Mouse (Mus musculus) frontal cortex, postnatal 36 days (tissue): ENCODE measurements around the gene Tbc1d5.

Experiments used
- DNase-seq, 2 experiments: peaks; one replicate each; pipeline ENCODE4 v3.0.0; 2022; ENCODE audit warnings: low spot score in 2 of 2

Gene Tbc1d5

GRCm38 (mm10) chr17:50879910-50880309 is 299.2 kb downstream of the Tbc1d5 start:
- no peak for DNase-seq

- DNase-seq = no peak
These were observed 302.7 kb downstream of the Tbc1d5 start for GRCm38 (mm10) chr17:50876451-50876850.

- no peak for DNase-seq
These were observed 305.1 kb downstream of the Tbc1d5 start for GRCm38 (mm10) chr17:50874067-50874466.

- no peak for DNase-seq
These were observed 306.6 kb downstream of the Tbc1d5 start for GRCm38 (mm10) chr17:50872600-50872999.

- no peak for DNase-seq
These were observed 311.9 kb downstream of the Tbc1d5 start for GRCm38 (mm10) chr17:50867297-50867696.

- DNase-seq = no peak
These were observed 314.4 kb downstream of the Tbc1d5 start for GRCm38 (mm10) chr17:50864781-50865180.

GRCm38 (mm10) chr17:50853220-50853619 is 325.9 kb downstream of the Tbc1d5 start:
- no peak for DNase-seq

- DNase-seq = peak in 1 of 2 experiments; percentile 8
These were observed 327.8 kb downstream of the Tbc1d5 start for GRCm38 (mm10) chr17:50851382-50851781.

GRCm38 (mm10) chr17:50814089-50814488 is 365.1 kb downstream of the Tbc1d5 start:
- DNase-seq = peak in 1 of 2 experiments; percentile 36

- DNase-seq = no peak
These were observed 365.6 kb downstream of the Tbc1d5 start for GRCm38 (mm10) chr17:50813580-50813979.

GRCm38 (mm10) chr17:50805631-50806030 is 373.5 kb downstream of the Tbc1d5 start:
- no peak for DNase-seq

GRCm38 (mm10) chr17:50803234-50803633 is 375.9 kb downstream of the Tbc1d5 start:
- DNase-seq = peak; percentile 12

- no peak for DNase-seq
These were observed 376.8 kb downstream of the Tbc1d5 start for GRCm38 (mm10) chr17:50802380-50802779.

GRCm38 (mm10) chr17:50795445-50796095 is 383.6 kb downstream of the Tbc1d5 start:
- peak; percentile 12 to 60 for DNase-seq

GRCm38 (mm10) chr17:50791671-50792070 is 387.5 kb downstream of the Tbc1d5 start:
- DNase-seq = no peak

- DNase-seq = no peak
These were observed 390.3 kb downstream of the Tbc1d5 start for GRCm38 (mm10) chr17:50788835-50789234.

- DNase-seq = peak; percentile 28 to 44
These were observed 403.9 kb downstream of the Tbc1d5 start for GRCm38 (mm10) chr17:50775247-50775646.

GRCm38 (mm10) chr17:50764387-50764786 is 414.8 kb downstream of the Tbc1d5 start:
- no peak for DNase-seq

GRCm38 (mm10) chr17:50763407-50763806 is 415.7 kb downstream of the Tbc1d5 start:
- DNase-seq = peak; percentile 78 to 88

GRCm38 (mm10) chr17:50762231-50762630 is 416.9 kb downstream of the Tbc1d5 start:
- DNase-seq = peak in 1 of 2 experiments; percentile 33

- peak in 1 of 2 experiments; percentile 28 for DNase-seq
These were observed 418.1 kb downstream of the Tbc1d5 start for GRCm38 (mm10) chr17:50761082-50761481.

GRCm38 (mm10) chr17:50753356-50754138 is 425.6 kb downstream of the Tbc1d5 start:
- DNase-seq = no peak

- no peak for DNase-seq
These were observed 426.4 kb downstream of the Tbc1d5 start for GRCm38 (mm10) chr17:50752753-50753152.
